Mouse (Mus musculus) myocyte (in vitro differentiated cells): ENCODE results near the gene H2afy2.

Experiments
- CEBPB ChIP-seq: IDR thresholded peaks from 2 replicates; pipeline ENCODE4 v1.6.1; 2011; ENCODE audit warnings: mild to moderate bottlenecking, moderate library complexity; ENCODE audit not compliant: poor library complexity, insufficient read depth, severe bottlenecking
- E2F4 ChIP-seq: IDR thresholded peaks from one replicate; pipeline ENCODE4 v1.6.1; 2011; ENCODE audit warnings: mild to moderate bottlenecking, control low read depth, moderate library complexity; ENCODE audit not compliant: insufficient read depth
- MAX ChIP-seq: IDR thresholded peaks from one replicate; pipeline ENCODE4 v1.6.1; 2011; ENCODE audit warnings: low read depth, mild to moderate bottlenecking, control low read depth
- POLR2A ChIP-seq: IDR thresholded peaks from one replicate; pipeline ENCODE4 v1.6.1; 2011; ENCODE audit warnings: low read depth, mild to moderate bottlenecking, control low read depth, moderate library complexity; ENCODE audit not compliant: insufficient read length
- POLR2AphosphoS2 ChIP-seq: IDR thresholded peaks from one replicate; pipeline ENCODE4 v1.6.1; 2011; ENCODE audit warnings: low read depth, control low read depth; ENCODE audit not compliant: insufficient read length
- TCF12 ChIP-seq: IDR thresholded peaks from one replicate; pipeline ENCODE4 v1.6.1; 2011; ENCODE audit warnings: mild to moderate bottlenecking, control low read depth; ENCODE audit not compliant: poor library complexity, insufficient read depth, severe bottlenecking

- TF ChIP-seq MAX (no peak), TCF12 (no peak), POLR2AphosphoS2 (no peak), POLR2A (no peak), E2F4 (no peak), CEBPB (no peak)
Observed at GRCm38 (mm10) chr10:61823731-61824115, 39.8 kb upstream of the H2afy2 start.
